In genomic region chr19:26770592-26770991, GRCm38 (mm10) we compare ENCODE assay signal across 11 mouse cellular contexts.
A peak's percentile ranks its signal among the peaks of the same experiment; 100 is the strongest.
DNase-seq lines count a peak whose midpoint lies in the region; ATAC-seq lines count a peak whose summit lies in the region.
"Had no signal": no experiment of that assay in that cellular context is flagged by ENCODE, and none has a peak within 500 bp of the region (broad histone marks: within the 10 kb centered on the region; RNA-seq: fewer than 3 reads in every experiment).

No protein-coding gene starts in this region.

- H3K36me3 ChIP-seq in hindbrain, embryonic 12.5 days: peaks cover 11% of the 10 kb centered on the region; the same call in 1 of the 2 replicates
- H3K36me3 ChIP-seq in midbrain, embryonic 14.5 days (ENCODE audit: control insufficient read depth, insufficient read depth, low read length): peaks cover 25% of the 10 kb centered on the region
- peaks cover 50% of the 10 kb centered on the region for H3K36me3 ChIP-seq in kidney, embryonic 15.5 days

- 27% methylated on average over 5 of the region's 6 CpGs for WGBS in hindbrain, embryonic 12.5 days
- WGBS in midbrain, embryonic 14.5 days: 2% methylated on average over 6 of the region's 6 CpGs
- whole genome bisulfite sequencing in kidney, embryonic 15.5 days: 66% methylated on average over 6 of the region's 6 CpGs

- peak overlapping the region; percentile 93 for H3K27ac ChIP-seq in hindbrain, embryonic 12.5 days
- peak overlapping the region; percentile 99 for H3K27ac ChIP-seq in midbrain, embryonic 14.5 days (replicated peaks; ENCODE audit: low read depth, low read length)
- no peak overlapping the region for H3K27ac ChIP-seq in kidney, embryonic 15.5 days

- H3K9me3 ChIP-seq in hindbrain, embryonic 12.5 days (replicated peaks): no peaks in the 10 kb centered on the region
- no peaks in the 10 kb centered on the region for H3K9me3 ChIP-seq in midbrain, embryonic 14.5 days (ENCODE audit: control insufficient read depth, low read length)
- H3K9me3 ChIP-seq in kidney, embryonic 15.5 days (replicated peaks): no peaks in the 10 kb centered on the region
- H3K9me3 ChIP-seq: heart, embryonic 12.5 days had no signal

- peak; percentile 27 for DNase-seq in right cerebral cortex, postnatal 4 days
- DNase-seq in right cerebral cortex, postnatal 36 days (ENCODE audit: low spot score in 2 of 2): no peak
- DNase-seq in midbrain, embryonic 14.5 days: peak; percentile 79
- DNase-seq in spleen, postnatal 36 days (ENCODE audit: low spot score in 2 of 2): no peak
- no peak for DNase-seq in frontal cortex, postnatal 25 days (ENCODE audit: low spot score in 2 of 2)
- DNase-seq: adrenal gland, adult 8-10 months; liver; lung, postnatal 14 days had no signal

- no peaks in the 10 kb centered on the region for H3K27me3 ChIP-seq in hindbrain, embryonic 12.5 days
- H3K27me3 ChIP-seq in midbrain, embryonic 14.5 days (ENCODE audit: control insufficient read depth, insufficient read depth, low read length): no peaks in the 10 kb centered on the region
- no peaks in the 10 kb centered on the region for H3K27me3 ChIP-seq in kidney, embryonic 15.5 days
- H3K27me3 ChIP-seq: heart, embryonic 12.5 days had no signal

- H3K9ac ChIP-seq in hindbrain, embryonic 12.5 days: peak overlapping the region; percentile 39; the same call in 1 of the 2 replicates
- H3K9ac ChIP-seq in midbrain, embryonic 14.5 days (replicated peaks; ENCODE audit: low read length): peak overlapping the region; percentile 59; the same call in 1 of the 2 replicates
- no peak overlapping the region for H3K9ac ChIP-seq in kidney, embryonic 15.5 days
- H3K9ac ChIP-seq: heart, embryonic 12.5 days had no signal

- peaks cover 28% of the 10 kb centered on the region for H3K4me1 ChIP-seq in hindbrain, embryonic 12.5 days
- H3K4me1 ChIP-seq in midbrain, embryonic 14.5 days (ENCODE audit: control insufficient read depth, insufficient read depth, low read length): peaks cover 43% of the 10 kb centered on the region
- 0 out of 2 replicates have a peak, but pooled peaks cover 4% of the 10 kb centered on the region for H3K4me1 ChIP-seq in kidney, embryonic 15.5 days

- H3K4me3 ChIP-seq in hindbrain, embryonic 12.5 days: no peak overlapping the region
- peak overlapping the region; percentile 26; the same call in 1 of the 2 replicates for H3K4me3 ChIP-seq in midbrain, embryonic 14.5 days (replicated peaks; ENCODE audit: low read depth, low read length)
- H3K4me3 ChIP-seq in kidney, embryonic 15.5 days (replicated peaks): no peak overlapping the region
- H3K4me3 ChIP-seq: heart, embryonic 12.5 days had no signal

- peak overlapping the region; percentile 47 for H3K4me2 ChIP-seq in hindbrain, embryonic 12.5 days (replicated peaks)
- H3K4me2 ChIP-seq in midbrain, embryonic 14.5 days (ENCODE audit: low read length): peak overlapping the region; percentile 58
- no peak overlapping the region for H3K4me2 ChIP-seq in kidney, embryonic 15.5 days
- H3K4me2 ChIP-seq: heart, embryonic 12.5 days had no signal

- peak; percentile 63 for ATAC-seq in hindbrain, embryonic 12.5 days (ENCODE audit: low FRiP score)
- ATAC-seq in midbrain, embryonic 14.5 days (ENCODE audit: low FRiP score, low TSS enrichment): peak; percentile 62
- ATAC-seq in kidney, embryonic 15.5 days (replicated peaks; ENCODE audit: low FRiP score): no peak

Comparison
In these comparisons a context has a peak if more than half of its experiments do, and no peak if none do; other contexts are left out.
1. DNase-seq: peak in right cerebral cortex, postnatal 4 days (single experiment) and midbrain, embryonic 14.5 days (single experiment); none in right cerebral cortex, postnatal 36 days (0 of 2), spleen, postnatal 36 days (0 of 2) and frontal cortex, postnatal 25 days (0 of 2).